Mouse (Mus musculus) limb, embryonic 13.5 days (tissue): ENCODE measurements around the gene Gpr18. TPM values are rescaled to one million over a fixed set of nuclear protein-coding genes. Genes with fewer than 3 reads are reported as not detected.

ENCODE experiments used
- ATAC-seq: fragments of 200-750 bp; cut with Nextera tagmentation; 2 replicates; pipeline ENCODE4 v1.8.0; 2017; ENCODE audit warnings: low read depth, moderate number of reproducible peaks, moderate TSS enrichment; ENCODE audit not compliant: low FRiP score
- H3K27ac ChIP-seq: fragments of 300-500 bp; sonication (generic); 2 replicates; pipeline ENCODE4 v1.5.1; 2015; ENCODE audit warnings: inconsistent platforms, mild to moderate bottlenecking, moderate library complexity
- H3K27me3 ChIP-seq: fragments of 300-500 bp; sonication (generic); 2 replicates; pipeline ENCODE4 v1.6.1; 2015; ENCODE audit warnings: mild to moderate bottlenecking, inconsistent platforms
- H3K36me3 ChIP-seq: fragments of 300-500 bp; sonication (generic); 2 replicates; pipeline ENCODE4 v1.6.1; 2015; ENCODE audit warnings: inconsistent platforms, mild to moderate bottlenecking, moderate library complexity
- H3K4me1 ChIP-seq: fragments of 300-500 bp; sonication (generic); 2 replicates; pipeline ENCODE4 v1.6.1; 2015; ENCODE audit warnings: inconsistent platforms
- H3K4me2 ChIP-seq: fragments of 300-500 bp; sonication (generic); replicated peaks from 2 replicates; pipeline ENCODE4 v1.6.1; 2015; ENCODE audit warnings: inconsistent platforms, mild to moderate bottlenecking, moderate library complexity
- H3K4me3 ChIP-seq: fragments of 300-500 bp; sonication (generic); 2 replicates; pipeline ENCODE4 v1.5.1; 2015; ENCODE audit warnings: moderate library complexity, mild to moderate bottlenecking, inconsistent platforms
- H3K9ac ChIP-seq: fragments of 300-500 bp; sonication (generic); 2 replicates; pipeline ENCODE4 v1.6.1; 2015; ENCODE audit warnings: mild to moderate bottlenecking, inconsistent platforms
- H3K9me3 ChIP-seq: fragments of 300-500 bp; sonication (generic); 2 replicates; pipeline ENCODE4 v1.6.1; 2016; ENCODE audit warnings: inconsistent platforms
- WGBS: fragments of 180-500 bp; shearing (Covaris S2); methylation state at CpG from one replicate; pipeline ENCODE4 v1.1.7; 2015; 5-methylcytosine and 5-hydroxymethylcytosine counted together
- polyA plus RNA-seq: library from polyadenylated mRNA; unstranded; fragments of >200 nt; fragmentation: Nextera tagmentation; extraction: Ambion mirVana; gene quantifications from 2 replicates; pipeline ENCODE4 v1.2.1, GENCODE M21; 2015

The Gpr18 gene
- 0.20 and 0.37 TPM in 2 replicates for polyA plus RNA-seq

DNA sequence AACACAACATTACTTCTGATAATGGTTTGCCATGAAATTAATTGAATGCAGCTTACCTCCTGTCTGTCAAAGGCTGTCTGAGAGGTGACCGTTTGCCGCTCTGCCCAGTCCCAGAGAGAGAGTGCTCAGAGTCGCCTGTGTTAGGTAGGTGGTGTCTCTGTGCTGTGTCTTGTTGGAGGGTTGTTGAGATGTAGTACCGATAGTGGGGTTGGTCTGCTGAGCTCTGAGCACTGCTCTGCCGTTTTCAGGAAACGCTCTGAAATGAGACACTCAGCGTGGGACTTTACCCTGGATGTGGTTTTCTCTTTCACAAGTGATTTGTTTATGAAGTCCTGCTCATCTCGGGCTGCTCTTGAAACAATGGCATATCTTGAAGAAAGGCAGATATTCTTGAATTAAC lies at the start of gene Gpr18:
Gpr18 (minus strand) TSS at position 161 of the 400 bp plus-strand sequence.
- no peaks in the 10 kb centered on the region for H3K9me3 ChIP-seq
- no peak within 1 kb of the TSS for H3K4me2 ChIP-seq
- H3K9ac ChIP-seq = no peak within 1 kb of the TSS
- no peak within 1 kb of the TSS for H3K27ac ChIP-seq
- H3K4me1 ChIP-seq = peaks cover 2% of the 10 kb centered on the region
- ATAC-seq = no peak
- peaks cover 46% of the 10 kb centered on the region for H3K36me3 ChIP-seq
- WGBS = 71% methylated on average over 8 of the region's 8 CpGs
- H3K4me3 ChIP-seq = no peak within 1 kb of the TSS
- no peaks in the 10 kb centered on the region for H3K27me3 ChIP-seq

DNA sequence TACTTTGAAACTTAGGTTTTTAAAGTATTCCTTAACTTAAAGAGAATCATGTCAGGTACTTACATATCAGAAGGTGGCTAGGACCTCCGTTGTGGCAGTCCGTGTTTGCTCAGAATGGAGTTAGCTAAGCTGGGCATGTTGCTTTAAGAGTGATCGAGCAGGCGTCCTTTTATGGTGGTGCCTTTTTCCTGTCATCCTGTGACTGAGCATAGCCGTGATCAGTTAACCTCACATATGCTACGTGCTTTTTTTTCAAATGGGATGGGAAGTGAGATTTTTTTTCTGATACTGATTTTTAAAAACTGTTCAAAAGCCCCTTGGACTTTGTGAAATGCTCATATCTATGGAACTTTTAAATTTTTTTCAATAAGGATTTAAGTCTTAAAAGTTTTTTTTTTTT lies 49.4 kb upstream of the Gpr18 start, which contains the start of gene Gpr183:
Gpr183 (minus strand) TSS at position 206 of the 400 bp plus-strand sequence.
- H3K27me3 ChIP-seq = no peaks in the 10 kb centered on the region
- H3K9ac ChIP-seq = no peak within 1 kb of the TSS
- no peak for ATAC-seq
- WGBS = 30% methylated on average over 6 of the region's 6 CpGs
- peaks cover 12% of the 10 kb centered on the region for H3K4me1 ChIP-seq
- H3K27ac ChIP-seq = peak within 1 kb of the TSS; percentile 16; the same call in 1 of the 2 replicates
- H3K36me3 ChIP-seq = no peaks in the 10 kb centered on the region
- H3K9me3 ChIP-seq = no peaks in the 10 kb centered on the region
- H3K4me3 ChIP-seq = no peak within 1 kb of the TSS
- no peak within 1 kb of the TSS for H3K4me2 ChIP-seq

DNA sequence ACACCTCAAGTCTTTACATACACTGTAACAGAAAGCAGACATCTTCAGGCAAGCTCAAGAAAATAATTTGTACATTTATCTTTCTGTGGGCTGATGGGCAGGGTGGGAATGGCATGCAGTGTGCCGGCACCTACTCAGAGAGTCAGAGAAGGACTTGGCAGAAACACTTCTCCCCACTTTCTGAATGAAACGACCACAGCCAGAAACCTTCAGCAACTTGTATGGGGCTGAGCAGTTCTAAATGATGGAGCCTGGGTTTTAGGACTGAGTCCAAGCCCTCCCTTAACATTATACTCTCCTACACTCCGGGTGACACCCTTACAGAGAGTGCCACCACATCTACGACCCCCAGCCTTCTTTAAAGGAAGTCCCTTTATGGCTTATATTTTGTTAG lies 48.4 kb upstream of the Gpr18 start:
- Histone ChIP-seq H3K4me2 (no peak overlapping the region), H3K4me1 (peaks cover 12% of the 10 kb centered on the region), H3K36me3 (no peaks in the 10 kb centered on the region), H3K27ac (peak overlapping the region; percentile 16; the same call in 1 of the 2 replicates), H3K4me3 (no peak overlapping the region), H3K9me3 (no peaks in the 10 kb centered on the region), H3K27me3 (no peaks in the 10 kb centered on the region), H3K9ac (no peak overlapping the region)
- WGBS = 38% methylated on average over 4 of the region's 4 CpGs
- ATAC-seq = no peak

DNA sequence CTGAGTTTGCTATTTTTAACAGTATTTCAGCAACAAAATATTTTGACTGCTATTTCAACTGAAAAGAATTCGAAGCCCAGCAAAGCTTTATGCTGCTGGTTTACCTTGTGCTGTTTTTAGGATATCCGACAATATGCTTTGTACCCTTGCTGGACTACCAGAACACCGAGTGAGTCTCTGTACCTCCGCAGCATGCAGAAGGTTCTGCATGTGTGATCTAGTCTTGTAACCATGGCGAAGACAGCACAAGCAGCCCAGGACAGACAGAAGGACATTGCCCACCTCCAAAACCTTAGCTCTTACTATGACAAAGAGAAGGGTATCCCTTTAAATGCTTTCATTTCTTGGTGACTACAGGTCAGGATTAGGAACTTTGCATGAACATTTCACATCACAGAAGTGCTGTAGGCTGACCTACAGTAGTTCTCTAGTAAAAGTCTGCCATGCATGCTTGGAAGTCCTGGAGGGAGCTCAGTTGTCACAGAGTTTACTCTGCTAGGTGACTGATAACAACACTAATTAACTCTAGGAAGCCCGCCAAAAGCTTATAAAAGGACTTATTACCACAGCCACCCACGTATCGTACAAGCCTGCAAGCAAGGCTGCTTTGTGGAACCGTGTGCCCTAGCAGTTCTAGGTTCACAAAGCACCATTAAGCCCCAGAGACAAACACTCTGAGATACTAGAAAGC lies 47.8 kb upstream of the Gpr18 start:
- peaks cover 12% of the 10 kb centered on the region for H3K4me1 ChIP-seq
- 56% methylated on average over 9 of the region's 9 CpGs for WGBS
- H3K9ac ChIP-seq = no peak overlapping the region
- peak overlapping the region; percentile 16; the same call in 1 of the 2 replicates for H3K27ac ChIP-seq
- H3K4me3 ChIP-seq = no peak overlapping the region
- ATAC-seq = no peak
- H3K27me3 ChIP-seq = no peaks in the 10 kb centered on the region
- H3K36me3 ChIP-seq = no peaks in the 10 kb centered on the region
- no peaks in the 10 kb centered on the region for H3K9me3 ChIP-seq
- peak overlapping the region; percentile 7; the same call in 1 of the 2 replicates for H3K4me2 ChIP-seq

DNA sequence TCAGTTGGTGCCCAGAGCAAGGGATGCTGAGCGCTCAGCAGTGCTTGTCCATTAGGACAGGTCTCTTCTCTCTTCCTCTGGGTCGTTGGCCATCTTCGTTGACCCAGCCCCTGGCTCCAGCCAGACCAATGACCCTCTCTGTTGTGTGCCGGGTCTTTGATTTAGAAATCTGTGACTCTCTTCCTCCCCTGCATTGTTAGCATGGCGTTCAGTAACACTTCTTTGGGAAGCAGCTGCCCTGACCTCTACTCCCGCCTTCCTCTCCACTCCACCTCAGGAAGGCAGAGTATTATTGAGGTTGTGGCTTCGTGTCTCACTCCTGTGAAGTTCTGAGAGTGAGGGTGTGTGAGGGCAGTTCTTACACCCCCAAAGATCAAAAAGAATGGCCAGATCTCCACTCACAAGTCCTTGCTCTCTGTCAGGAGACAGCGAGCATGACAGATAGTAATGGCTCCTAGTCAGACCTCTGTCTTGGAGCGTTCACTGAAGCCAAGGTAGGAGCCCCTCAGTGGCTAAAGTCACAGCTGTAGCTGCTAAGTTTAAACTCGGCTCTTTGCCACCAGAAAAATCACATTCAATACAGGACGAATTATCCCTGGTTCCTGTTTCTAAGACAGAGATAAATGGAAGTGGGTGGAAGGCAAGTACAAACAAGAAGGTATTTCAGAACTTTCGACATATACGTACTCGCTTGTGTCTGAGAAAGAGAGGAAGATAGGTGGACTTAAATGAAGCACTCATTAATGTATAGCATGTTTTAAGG lies 46.7 kb upstream of the Gpr18 start:
- Histone ChIP-seq H3K4me3 (no peak overlapping the region), H3K36me3 (no peaks in the 10 kb centered on the region), H3K27me3 (no peaks in the 10 kb centered on the region), H3K27ac (no peak overlapping the region), H3K4me1 (peaks cover 12% of the 10 kb centered on the region), H3K9me3 (no peaks in the 10 kb centered on the region), H3K9ac (no peak overlapping the region), H3K4me2 (no peak overlapping the region)
- ATAC-seq = no peak
- WGBS = 61% methylated on average over 14 of the region's 14 CpGs

DNA sequence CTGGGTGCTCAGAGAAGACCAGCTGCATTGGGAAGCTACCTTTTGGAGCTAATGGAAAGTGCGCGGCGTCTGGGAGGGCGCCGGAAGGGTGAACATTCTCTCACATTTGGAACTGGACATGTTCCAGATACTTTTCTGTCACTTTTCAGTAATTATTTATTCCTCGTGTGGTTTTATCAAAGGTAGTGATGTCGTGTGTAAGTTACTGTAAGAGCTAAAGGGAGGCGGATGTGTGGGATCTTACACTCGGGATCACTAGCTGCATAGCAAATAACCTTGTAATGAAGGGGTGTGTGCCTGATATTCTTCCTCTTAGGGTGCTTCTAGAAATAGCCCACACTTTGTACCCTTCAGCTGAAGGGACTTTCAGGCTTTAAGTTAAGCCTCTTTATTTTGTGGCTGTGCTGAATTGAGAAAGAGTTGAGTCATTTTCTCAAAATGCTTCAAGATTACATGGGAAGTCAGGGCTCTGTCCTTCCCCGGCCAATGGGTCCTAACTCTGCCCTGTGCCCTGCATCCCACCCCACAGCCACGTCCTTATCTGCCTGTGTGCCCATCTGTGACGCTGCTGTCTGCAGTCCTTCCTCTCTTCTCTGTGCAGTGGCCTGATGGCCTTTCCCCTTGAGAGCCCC lies 46.0 kb upstream of the Gpr18 start:
- no peaks in the 10 kb centered on the region for H3K36me3 ChIP-seq
- 78% methylated on average over 12 of the region's 12 CpGs for WGBS
- ATAC-seq = no peak
- peaks cover 12% of the 10 kb centered on the region for H3K4me1 ChIP-seq
- no peak overlapping the region for H3K4me3 ChIP-seq
- H3K27ac ChIP-seq = no peak overlapping the region
- H3K9ac ChIP-seq = no peak overlapping the region
- no peaks in the 10 kb centered on the region for H3K9me3 ChIP-seq
- no peak overlapping the region for H3K4me2 ChIP-seq
- H3K27me3 ChIP-seq = no peaks in the 10 kb centered on the region

DNA sequence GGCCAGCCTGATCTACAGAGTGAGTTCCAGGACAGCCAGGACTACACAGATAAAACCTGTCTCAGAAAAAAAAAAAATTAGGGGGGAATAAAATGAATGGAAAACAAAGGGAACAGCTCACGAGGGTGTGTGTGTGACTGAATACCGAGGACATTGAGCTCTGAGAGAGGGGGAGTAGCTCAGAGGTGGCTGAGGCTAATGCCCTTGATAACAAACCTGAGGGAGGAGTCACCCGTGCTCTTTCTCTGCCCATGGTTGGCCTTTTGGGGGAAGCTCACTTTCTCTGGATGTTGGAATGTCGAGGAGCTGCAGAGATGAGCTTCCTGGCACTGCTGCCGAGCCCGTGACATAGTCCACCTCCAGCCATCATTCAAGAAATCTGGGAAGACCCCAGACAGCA lies 45.4 kb upstream of the Gpr18 start:
- H3K4me1 ChIP-seq = peaks cover 12% of the 10 kb centered on the region
- no peak for ATAC-seq
- H3K36me3 ChIP-seq = no peaks in the 10 kb centered on the region
- 69% methylated on average over 6 of the region's 6 CpGs for WGBS
- H3K9ac ChIP-seq = no peak overlapping the region
- H3K27ac ChIP-seq = no peak overlapping the region
- no peak overlapping the region for H3K4me2 ChIP-seq
- H3K9me3 ChIP-seq = no peaks in the 10 kb centered on the region
- H3K27me3 ChIP-seq = no peaks in the 10 kb centered on the region
- H3K4me3 ChIP-seq = no peak overlapping the region

DNA sequence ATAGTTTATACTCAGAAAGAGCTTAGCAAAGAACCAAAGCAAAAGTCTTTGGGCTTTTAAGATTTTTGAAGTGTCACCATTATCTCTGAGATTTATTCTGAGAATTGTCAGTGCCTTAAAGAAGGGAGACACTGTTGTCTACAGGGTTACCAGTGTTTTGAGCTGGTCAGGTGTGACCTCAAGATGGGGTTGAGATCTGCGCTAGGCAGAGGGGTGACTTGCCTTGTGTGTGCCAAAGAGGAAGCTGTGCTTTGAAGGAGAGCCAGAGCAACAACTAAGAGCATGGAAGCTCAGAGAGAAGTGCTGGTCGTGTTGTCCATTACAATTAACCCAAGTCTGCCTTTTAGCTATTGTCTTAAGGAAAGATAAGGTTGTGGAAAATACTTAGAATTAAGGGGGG lies 45.0 kb upstream of the Gpr18 start:
- Histone ChIP-seq H3K4me1 (peaks cover 12% of the 10 kb centered on the region), H3K27me3 (no peaks in the 10 kb centered on the region), H3K4me3 (no peak overlapping the region), H3K36me3 (no peaks in the 10 kb centered on the region), H3K9ac (no peak overlapping the region), H3K9me3 (no peaks in the 10 kb centered on the region), H3K4me2 (no peak overlapping the region), H3K27ac (no peak overlapping the region)
- 86% methylated on average over 2 of the region's 2 CpGs for WGBS
- no peak for ATAC-seq

DNA sequence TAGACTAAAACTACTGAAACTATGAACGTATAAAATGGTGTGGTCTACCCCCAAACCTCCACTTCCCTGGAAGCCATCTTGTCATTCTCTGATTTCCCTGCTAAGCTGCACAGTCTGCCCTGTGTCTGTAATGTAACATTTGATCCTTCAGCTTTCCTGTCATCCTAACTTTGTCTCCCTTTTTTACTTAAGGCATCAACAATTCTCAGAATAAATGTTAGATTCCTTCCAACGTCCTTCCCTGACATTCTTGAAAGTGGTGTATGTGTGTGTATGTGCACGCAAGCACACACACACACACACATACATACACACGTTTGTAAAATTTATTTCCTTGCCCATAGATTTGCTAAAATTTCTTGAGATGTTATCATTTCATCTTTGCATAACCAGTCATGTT lies 44.5 kb upstream of the Gpr18 start:
- Histone ChIP-seq H3K9me3 (no peaks in the 10 kb centered on the region), H3K27ac (no peak overlapping the region), H3K4me2 (no peak overlapping the region), H3K27me3 (no peaks in the 10 kb centered on the region), H3K36me3 (no peaks in the 10 kb centered on the region), H3K4me3 (no peak overlapping the region), H3K9ac (no peak overlapping the region), H3K4me1 (peaks cover 12% of the 10 kb centered on the region)
- no peak for ATAC-seq
- 89% methylated on average over 4 of the region's 4 CpGs for WGBS

DNA sequence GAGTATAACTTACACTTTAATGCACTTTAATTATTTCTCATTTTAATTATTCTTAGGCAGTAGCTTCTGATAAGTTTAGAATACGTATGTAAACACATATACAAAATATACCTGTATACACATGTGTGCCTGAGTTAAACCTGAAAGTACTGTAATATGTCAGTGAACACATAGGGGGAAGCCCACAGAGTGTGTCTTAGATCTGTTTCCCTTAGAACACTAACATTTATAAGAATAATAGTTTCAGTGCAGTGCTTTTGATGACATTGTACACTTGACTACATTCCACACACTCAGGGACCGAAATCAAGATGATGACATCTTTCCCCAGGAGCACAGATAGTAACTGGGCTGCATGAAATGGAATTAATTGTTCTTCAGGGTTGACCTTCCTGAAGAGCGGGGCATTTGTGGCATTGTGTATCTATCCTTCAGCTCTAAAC lies 44.0 kb upstream of the Gpr18 start:
- Histone ChIP-seq H3K9ac (no peak overlapping the region), H3K27ac (no peak overlapping the region), H3K27me3 (no peaks in the 10 kb centered on the region), H3K4me2 (no peak overlapping the region), H3K4me1 (peaks cover 17% of the 10 kb centered on the region), H3K4me3 (no peak overlapping the region), H3K36me3 (peaks cover 4% of the 10 kb centered on the region; the same call in 1 of the 2 replicates), H3K9me3 (no peaks in the 10 kb centered on the region)
- ATAC-seq = no peak
- WGBS = 91% methylated on average over 3 of the region's 3 CpGs

DNA sequence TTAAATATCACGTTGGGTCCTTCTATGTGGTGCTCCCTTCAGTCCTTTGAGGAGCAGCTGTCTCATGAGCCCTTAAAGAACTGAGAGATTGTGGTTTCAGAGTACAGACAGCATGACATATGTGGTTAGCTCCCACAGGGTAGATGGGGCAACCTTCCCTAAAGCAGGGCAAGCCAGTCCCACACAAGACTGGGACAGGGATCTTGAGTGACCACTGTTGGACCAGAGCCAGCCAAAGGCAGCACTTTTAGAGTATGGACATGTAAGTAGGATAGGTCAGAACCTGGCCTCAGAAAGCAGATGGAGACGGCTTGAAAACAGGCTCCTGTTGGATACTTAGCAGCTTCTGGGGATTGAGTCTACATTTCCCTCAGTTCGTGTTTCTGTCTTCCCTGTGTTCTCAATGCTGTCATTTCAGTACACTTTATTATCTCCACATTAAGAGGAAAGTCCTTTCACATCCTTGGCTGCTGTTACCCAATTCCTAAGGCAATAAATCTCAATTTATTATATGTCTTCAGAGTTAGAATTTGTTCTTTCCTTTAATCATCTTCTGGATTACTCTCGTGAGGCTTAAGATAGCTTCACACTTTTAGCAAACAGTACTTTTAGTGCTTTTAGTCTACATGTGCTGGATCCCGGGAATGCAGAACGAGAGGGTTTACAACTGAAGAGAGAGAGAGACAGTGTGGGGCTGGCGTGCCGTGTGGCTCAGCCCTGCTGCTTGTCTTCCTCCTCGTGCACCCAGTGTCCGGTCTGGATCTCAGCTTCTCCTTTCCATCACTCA lies 43.4 kb upstream of the Gpr18 start:
- no peaks in the 10 kb centered on the region for H3K27me3 ChIP-seq
- no peak for ATAC-seq
- no peak overlapping the region for H3K4me2 ChIP-seq
- no peak overlapping the region for H3K27ac ChIP-seq
- H3K9ac ChIP-seq = no peak overlapping the region
- 52% methylated on average over 10 of the region's 10 CpGs for WGBS
- H3K36me3 ChIP-seq = peaks cover 8% of the 10 kb centered on the region; the same call in 1 of the 2 replicates
- peaks cover 15% of the 10 kb centered on the region for H3K4me1 ChIP-seq
- H3K9me3 ChIP-seq = no peaks in the 10 kb centered on the region
- no peak overlapping the region for H3K4me3 ChIP-seq
